Comparison of ENCODE assay signal across 12 mouse cellular contexts in the genomic region with DNA sequence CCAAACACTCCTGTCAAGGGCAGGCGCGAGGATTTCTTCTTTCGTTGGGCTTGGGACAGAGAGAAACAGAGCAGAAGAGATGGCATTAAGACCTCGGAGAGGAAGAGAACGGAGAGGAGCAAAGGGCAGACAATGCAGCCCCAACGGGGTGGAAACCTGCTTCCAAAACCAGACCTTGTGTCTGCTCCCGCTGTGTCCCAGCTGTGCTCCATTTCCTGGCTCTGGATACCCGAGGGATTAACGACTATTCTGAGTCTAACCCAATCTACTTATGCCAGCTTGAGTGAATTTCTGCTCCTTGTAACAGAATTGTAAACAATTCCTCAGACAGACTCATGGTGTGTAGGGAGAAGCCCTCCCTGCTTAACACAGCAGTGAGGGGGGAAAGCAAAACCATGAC. TPM values are rescaled to one million over a fixed set of nuclear protein-coding genes. Genes with fewer than 3 reads are reported as not detected.
DNase-seq lines count a peak whose midpoint lies in the region; ATAC-seq and TF ChIP-seq lines count a peak whose summit lies in the region.
"Had no signal": no experiment of that assay in that cellular context is flagged by ENCODE, and none has a peak within 500 bp of the region (broad histone marks: within the 10 kb centered on the region; RNA-seq: fewer than 3 reads in every experiment).

No protein-coding gene starts in this region.

- H3K27me3 ChIP-seq in kidney, adult 2 months (replicated peaks; ENCODE audit: control insufficient read depth, insufficient read depth, low read length) = no peaks in the 10 kb centered on the region
- H3K27me3 ChIP-seq in embryonic facial prominence, embryonic 15.5 days = no peaks in the 10 kb centered on the region
- no peaks in the 10 kb centered on the region for H3K27me3 ChIP-seq in midbrain, embryonic 12.5 days

- TF ChIP-seq POLR2A in kidney, adult 2 months (IDR thresholded peaks at IDR 0.05; ENCODE audit: low read depth, low read length) = no peak
- no peak for TF ChIP-seq POLR2A in lung, adult 2 months (IDR thresholded peaks at IDR 0.05; ENCODE audit: borderline replicate concordance, extremely low read depth, low read depth, low read length)

- H3K4me3 ChIP-seq in kidney, adult 2 months (ENCODE audit: insufficient read depth, low read depth, low read length) = no peak overlapping the region
- H3K4me3 ChIP-seq in embryonic facial prominence, embryonic 15.5 days (replicated peaks) = no peak overlapping the region
- H3K4me3 ChIP-seq in midbrain, embryonic 12.5 days = no peak overlapping the region
- H3K4me3 ChIP-seq in lung, adult 2 months (replicated peaks; ENCODE audit: extremely low read depth, low read depth, low read length) = no peak overlapping the region
- H3K4me3 ChIP-seq: layer of hippocampus, adult 2 months had no signal

- ATAC-seq in embryonic facial prominence, embryonic 15.5 days (ENCODE audit: insufficient number of reproducible peaks, low FRiP score, low TSS enrichment, low read depth) = peak; percentile 34; the same call in 1 of the 2 replicates
- 0 out of 2 replicates have a peak, but pooled peaks have one; percentile 38 for ATAC-seq in midbrain, embryonic 12.5 days (ENCODE audit: low FRiP score, low read depth)
- no peak for ATAC-seq in megakaryocyte progenitor cell, adult 5-6 weeks (replicated peaks; ENCODE audit: poor library complexity)

- H3K9ac ChIP-seq in embryonic facial prominence, embryonic 15.5 days = no peak overlapping the region
- no peak overlapping the region for H3K9ac ChIP-seq in midbrain, embryonic 12.5 days (replicated peaks)

- WGBS in kidney, adult 2 months = 38% methylated on average over 9 of the region's 9 CpGs
- WGBS in embryonic facial prominence, embryonic 15.5 days = 17% methylated on average over 9 of the region's 9 CpGs
- WGBS in midbrain, embryonic 12.5 days = 8% methylated on average over 9 of the region's 9 CpGs
- WGBS in lung, adult 2 months = 43% methylated on average over 9 of the region's 9 CpGs

- no peak overlapping the region for H3K4me2 ChIP-seq in embryonic facial prominence, embryonic 15.5 days (replicated peaks)
- peak overlapping the region; percentile 26 for H3K4me2 ChIP-seq in midbrain, embryonic 12.5 days (replicated peaks)

- H3K9me3 ChIP-seq in embryonic facial prominence, embryonic 15.5 days (replicated peaks) = no peaks in the 10 kb centered on the region
- no peaks in the 10 kb centered on the region for H3K9me3 ChIP-seq in midbrain, embryonic 12.5 days

- no peak for TF ChIP-seq CTCF in kidney, adult 2 months (conservative IDR thresholded peaks at IDR 0.05; ENCODE audit: insufficient read depth, insufficient read length, low read depth, low read length)
- no peak for TF ChIP-seq CTCF in lung, adult 2 months (IDR thresholded peaks at IDR 0.05; ENCODE audit: insufficient read depth, low read length)

- H3K4me1 ChIP-seq in kidney, adult 2 months (ENCODE audit: control insufficient read depth, insufficient read depth, low read length) = no peaks in the 10 kb centered on the region; the same call in 1 of the 2 replicates
- H3K4me1 ChIP-seq in embryonic facial prominence, embryonic 15.5 days = peaks cover 95% of the 10 kb centered on the region
- H3K4me1 ChIP-seq in midbrain, embryonic 12.5 days = peaks cover 76% of the 10 kb centered on the region
- H3K4me1 ChIP-seq in lung, adult 2 months (ENCODE audit: control insufficient read depth, insufficient read depth, low read length) = peaks cover 16% of the 10 kb centered on the region; the same call in 1 of the 2 replicates

- peak; percentile 31 for DNase-seq in kidney, adult 2 months
- DNase-seq in kidney, adult 18-20 months = no peak
- peak; percentile 42 for DNase-seq in brain, adult 2 months (ENCODE audit: low read depth, low spot score)
- DNase-seq in lung, adult 2 months = no peak
- DNase-seq in ovary, postnatal 14 days (ENCODE audit: low spot score) = no peak
- DNase-seq: cerebellum, adult 9-10 months; gastrocnemius, postnatal 14 days; lung, postnatal 36 days had no signal

- no peak overlapping the region for H3K27ac ChIP-seq in kidney, adult 2 months (ENCODE audit: insufficient read depth, low read depth, low read length)
- peak overlapping the region; percentile 87 for H3K27ac ChIP-seq in embryonic facial prominence, embryonic 15.5 days (replicated peaks)
- H3K27ac ChIP-seq in midbrain, embryonic 12.5 days (replicated peaks) = peak overlapping the region; percentile 66
- H3K27ac ChIP-seq: layer of hippocampus, adult 2 months had no signal

- no peaks in the 10 kb centered on the region for H3K36me3 ChIP-seq in kidney, adult 2 months (ENCODE audit: control insufficient read depth, insufficient read depth, low read length)
- no peaks in the 10 kb centered on the region for H3K36me3 ChIP-seq in embryonic facial prominence, embryonic 15.5 days
- no peaks in the 10 kb centered on the region for H3K36me3 ChIP-seq in midbrain, embryonic 12.5 days

RNA-seq across cellular contexts. Expression of a gene that starts 51.3 kb away (rescaled TPM):
- 16.2 and 28.0 TPM in 2 replicates for polyA plus RNA-seq in kidney, adult 2 months (2012; rRNA removed)
- 111 and 126 TPM in 2 replicates for polyA plus RNA-seq in embryonic facial prominence, embryonic 15.5 days (2015; fragmentation: Nextera tagmentation; extraction: Ambion mirVana)
- polyA plus RNA-seq in midbrain, embryonic 12.5 days (2016; fragmentation: Nextera tagmentation; extraction: Ambion mirVana) = 113 and 116 TPM in 2 replicates
- total RNA-seq in megakaryocyte progenitor cell, adult 5-6 weeks (2015) = 83.9 and 84.1 TPM in 2 replicates
- 156 and 273 TPM in 2 replicates for total RNA-seq in megakaryocyte progenitor cell, adult 5-6 weeks (2017)
- 5.9 and 11.9 TPM in 2 replicates for polyA plus RNA-seq in lung, adult 2 months (2012; rRNA removed)

RNA-seq across cellular contexts. Expression of a gene that starts 51.3 kb away (rescaled TPM):
- 8.7 and 9.3 TPM in 2 replicates for polyA plus RNA-seq in kidney, adult 2 months (2012; rRNA removed)
- 23.8 and 24.3 TPM in 2 replicates for polyA plus RNA-seq in embryonic facial prominence, embryonic 15.5 days (2015; fragmentation: Nextera tagmentation; extraction: Ambion mirVana)
- polyA plus RNA-seq in midbrain, embryonic 12.5 days (2016; fragmentation: Nextera tagmentation; extraction: Ambion mirVana) = 16.4 and 17.7 TPM in 2 replicates
- 16.3 and 21.1 TPM in 2 replicates for total RNA-seq in megakaryocyte progenitor cell, adult 5-6 weeks (2015)
- 28.7 and 36.5 TPM in 2 replicates for total RNA-seq in megakaryocyte progenitor cell, adult 5-6 weeks (2017)
- 3.3 and 3.6 TPM in 2 replicates for polyA plus RNA-seq in lung, adult 2 months (2012; rRNA removed)

Comparison
In these comparisons a context has a peak if more than half of its experiments do, and no peak if none do; other contexts are left out.
1. DNase-seq: peak in kidney, adult 2 months (single experiment) and brain, adult 2 months (single experiment); none in kidney, adult 18-20 months (single experiment), lung, adult 2 months (single experiment) and ovary, postnatal 14 days (single experiment).